Mouse (Mus musculus) embryonic facial prominence, embryonic 15.5 days (tissue): Measurements from ENCODE around the gene Tiam1. TPM values are rescaled to one million over a fixed set of nuclear protein-coding genes. Genes with fewer than 3 reads are reported as not detected.

ENCODE experiments used
- ATAC-seq: fragments of 200-750 bp; cut with Nextera tagmentation; 2 replicates; pipeline ENCODE4 v1.8.0; 2017; ENCODE audit warnings: low read depth, moderate TSS enrichment; ENCODE audit not compliant: insufficient number of reproducible peaks, low FRiP score, low TSS enrichment
- H3K27ac ChIP-seq: fragments of 300-500 bp; sonication (generic); replicated peaks from 2 replicates; pipeline ENCODE4 v1.5.1; 2015; ENCODE audit warnings: mild to moderate bottlenecking, inconsistent platforms
- H3K27me3 ChIP-seq: fragments of 300-500 bp; sonication (generic); 2 replicates; pipeline ENCODE4 v1.6.1; 2015; ENCODE audit warnings: inconsistent platforms
- H3K36me3 ChIP-seq: fragments of 300-500 bp; sonication (generic); 2 replicates; pipeline ENCODE4 v1.6.1; 2015; ENCODE audit warnings: mild to moderate bottlenecking, inconsistent platforms
- H3K4me1 ChIP-seq: fragments of 300-500 bp; sonication (generic); 2 replicates; pipeline ENCODE4 v1.6.1; 2015; ENCODE audit warnings: inconsistent platforms
- H3K4me2 ChIP-seq: fragments of 300-500 bp; sonication (generic); replicated peaks from 2 replicates; pipeline ENCODE4 v1.6.1; 2015; ENCODE audit warnings: mild to moderate bottlenecking, inconsistent platforms
- H3K4me3 ChIP-seq: fragments of 300-500 bp; sonication (generic); replicated peaks from 2 replicates; pipeline ENCODE4 v1.5.1; 2015; ENCODE audit warnings: mild to moderate bottlenecking, inconsistent platforms
- H3K9ac ChIP-seq: fragments of 300-500 bp; sonication (generic); 2 replicates; pipeline ENCODE4 v1.6.1; 2015; ENCODE audit warnings: inconsistent platforms
- H3K9me3 ChIP-seq: fragments of 300-500 bp; sonication (generic); replicated peaks from 2 replicates; pipeline ENCODE4 v1.6.1; 2016; ENCODE audit warnings: inconsistent platforms
- WGBS: fragments of 180-500 bp; shearing (Covaris S2); methylation state at CpG from one replicate; pipeline ENCODE4 v1.1.7; 2015; 5-methylcytosine and 5-hydroxymethylcytosine counted together
- polyA plus RNA-seq: library from polyadenylated mRNA; unstranded; fragments of >200 nt; fragmentation: Nextera tagmentation; extraction: Ambion mirVana; gene quantifications from 2 replicates; pipeline ENCODE4 v1.2.1, GENCODE M21; 2015

Tiam1 gene
- polyA plus RNA-seq, 1 experiment from 2014 or later: 45.3 TPM

- no peak overlapping the region for H3K9ac ChIP-seq
- H3K4me3 ChIP-seq: no peak overlapping the region
- no peak overlapping the region for H3K4me2 ChIP-seq
- no peaks in the 10 kb centered on the region for H3K27me3 ChIP-seq
- no peak for ATAC-seq
- peaks cover 11% of the 10 kb centered on the region for H3K4me1 ChIP-seq
- H3K36me3 ChIP-seq: no peaks in the 10 kb centered on the region
- WGBS: 73% methylated on average over 7 of the region's 7 CpGs
- no peaks in the 10 kb centered on the region for H3K9me3 ChIP-seq
- no peak overlapping the region for H3K27ac ChIP-seq
Measured at GRCm38 (mm10) chr16:89928611-89929010, 215.0 kb downstream of the Tiam1 start.

GRCm38 (mm10) chr16:89924249-89924890 is 219.2 kb downstream of the Tiam1 start:
- ATAC-seq: peak; percentile 21; the same call in 1 of the 2 replicates
- 45% methylated on average over 14 of the region's 14 CpGs for WGBS

GRCm38 (mm10) chr16:89923311-89923710 is 220.3 kb downstream of the Tiam1 start:
- Histone ChIP-seq H3K9me3 (no peaks in the 10 kb centered on the region), H3K9ac (no peak overlapping the region), H3K4me1 (peaks cover 28% of the 10 kb centered on the region), H3K4me2 (no peak overlapping the region), H3K36me3 (no peaks in the 10 kb centered on the region), H3K4me3 (no peak overlapping the region), H3K27me3 (no peaks in the 10 kb centered on the region), H3K27ac (no peak overlapping the region)
- ATAC-seq: no peak
- 81% methylated on average over 8 of the region's 8 CpGs for WGBS

More at GRCm38 (mm10) chr16:89924249-89924890, 219.2 kb downstream of the Tiam1 start:
- H3K36me3 ChIP-seq: no peaks in the 10 kb centered on the region
- H3K4me1 ChIP-seq: peaks cover 21% of the 10 kb centered on the region
- no peak overlapping the region for H3K9ac ChIP-seq
- H3K27ac ChIP-seq: no peak overlapping the region
- H3K9me3 ChIP-seq: no peaks in the 10 kb centered on the region
- no peaks in the 10 kb centered on the region for H3K27me3 ChIP-seq
- H3K4me3 ChIP-seq: no peak overlapping the region
- 0 out of 2 replicates have a peak overlapping the region, but pooled peaks have one; percentile 4 for H3K4me2 ChIP-seq

- Histone ChIP-seq H3K36me3 (no peaks in the 10 kb centered on the region), H3K27ac (no peak overlapping the region), H3K27me3 (no peaks in the 10 kb centered on the region), H3K4me1 (peaks cover 28% of the 10 kb centered on the region), H3K9ac (no peak overlapping the region), H3K4me3 (no peak overlapping the region), H3K9me3 (no peaks in the 10 kb centered on the region), H3K4me2 (no peak overlapping the region)
- WGBS: 83% methylated on average over 8 of the region's 8 CpGs
- no peak for ATAC-seq
Measured at GRCm38 (mm10) chr16:89922458-89922857, 221.1 kb downstream of the Tiam1 start.

- no peaks in the 10 kb centered on the region for H3K27me3 ChIP-seq
Measured at GRCm38 (mm10) chr16:89921370-89921769, 222.2 kb downstream of the Tiam1 start.

GRCm38 (mm10) chr16:89920417-89920816 is 223.2 kb downstream of the Tiam1 start:
- H3K9ac ChIP-seq: no peak overlapping the region
- H3K4me2 ChIP-seq: no peak overlapping the region
- 79% methylated on average over 8 of the region's 8 CpGs for WGBS
- no peaks in the 10 kb centered on the region for H3K36me3 ChIP-seq
- no peak for ATAC-seq
- no peak overlapping the region for H3K27ac ChIP-seq
- H3K4me3 ChIP-seq: no peak overlapping the region
- no peaks in the 10 kb centered on the region for H3K9me3 ChIP-seq
- H3K4me1 ChIP-seq: peaks cover 32% of the 10 kb centered on the region
- H3K27me3 ChIP-seq: no peaks in the 10 kb centered on the region

More at GRCm38 (mm10) chr16:89921370-89921769, 222.2 kb downstream of the Tiam1 start:
- Histone ChIP-seq H3K36me3 (no peaks in the 10 kb centered on the region), H3K4me2 (no peak overlapping the region), H3K9me3 (no peaks in the 10 kb centered on the region), H3K27ac (no peak overlapping the region), H3K4me1 (peaks cover 32% of the 10 kb centered on the region), H3K4me3 (no peak overlapping the region), H3K9ac (no peak overlapping the region)
- ATAC-seq: no peak
- WGBS: 75% methylated on average over 14 of the region's 14 CpGs

- Histone ChIP-seq H3K9me3 (no peaks in the 10 kb centered on the region), H3K27ac (no peak overlapping the region), H3K4me2 (no peak overlapping the region), H3K27me3 (no peaks in the 10 kb centered on the region), H3K36me3 (no peaks in the 10 kb centered on the region), H3K9ac (no peak overlapping the region), H3K4me1 (peaks cover 37% of the 10 kb centered on the region), H3K4me3 (no peak overlapping the region)
- ATAC-seq: no peak
- WGBS: 74% methylated on average over 15 of the region's 15 CpGs
Measured at GRCm38 (mm10) chr16:89917404-89917803, 226.2 kb downstream of the Tiam1 start.

- H3K9ac ChIP-seq: no peak overlapping the region
- peaks cover 29% of the 10 kb centered on the region for H3K4me1 ChIP-seq
- H3K36me3 ChIP-seq: no peaks in the 10 kb centered on the region
- WGBS: 90% methylated on average over 4 of the region's 4 CpGs
- no peak overlapping the region for H3K4me2 ChIP-seq
- H3K27ac ChIP-seq: no peak overlapping the region
- H3K9me3 ChIP-seq: no peaks in the 10 kb centered on the region
- no peak overlapping the region for H3K4me3 ChIP-seq
- no peaks in the 10 kb centered on the region for H3K27me3 ChIP-seq
- ATAC-seq: no peak
Measured at GRCm38 (mm10) chr16:89914946-89915345, 228.6 kb downstream of the Tiam1 start.

- H3K9me3 ChIP-seq: no peaks in the 10 kb centered on the region
- H3K9ac ChIP-seq: no peak overlapping the region
- WGBS: 58% methylated on average over 8 of the region's 8 CpGs
- H3K27ac ChIP-seq: no peak overlapping the region
- no peaks in the 10 kb centered on the region for H3K27me3 ChIP-seq
- no peaks in the 10 kb centered on the region for H3K36me3 ChIP-seq
- H3K4me1 ChIP-seq: peaks cover 36% of the 10 kb centered on the region
- no peak for ATAC-seq
- H3K4me3 ChIP-seq: no peak overlapping the region
- H3K4me2 ChIP-seq: no peak overlapping the region
Measured at GRCm38 (mm10) chr16:89912686-89913375, 230.7 kb downstream of the Tiam1 start.

GRCm38 (mm10) chr16:89909393-89910068 is 234.0 kb downstream of the Tiam1 start:
- Histone ChIP-seq H3K4me3 (no peak overlapping the region), H3K27me3 (no peaks in the 10 kb centered on the region), H3K4me1 (peaks cover 38% of the 10 kb centered on the region), H3K9ac (no peak overlapping the region), H3K36me3 (no peaks in the 10 kb centered on the region), H3K9me3 (no peaks in the 10 kb centered on the region), H3K4me2 (no peak overlapping the region), H3K27ac (no peak overlapping the region)
- ATAC-seq: no peak
- 54% methylated on average over 26 of the region's 26 CpGs for WGBS

GRCm38 (mm10) chr16:89907651-89908050 is 235.9 kb downstream of the Tiam1 start:
- no peak overlapping the region for H3K4me2 ChIP-seq
- H3K4me1 ChIP-seq: peaks cover 25% of the 10 kb centered on the region
- H3K9me3 ChIP-seq: 0 out of 2 replicates have a peak, but pooled peaks cover 5% of the 10 kb centered on the region
- H3K36me3 ChIP-seq: no peaks in the 10 kb centered on the region
- H3K27me3 ChIP-seq: no peaks in the 10 kb centered on the region
- H3K9ac ChIP-seq: no peak overlapping the region
- 40% methylated on average over 9 of the region's 9 CpGs for WGBS
- H3K27ac ChIP-seq: no peak overlapping the region
- H3K4me3 ChIP-seq: no peak overlapping the region
- no peak for ATAC-seq
